Mouse (Mus musculus) heart, postnatal 0 days (tissue): ENCODE data around the gene Rdh16. TPM values are rescaled to one million over a fixed set of nuclear protein-coding genes. Genes with fewer than 3 reads are reported as not detected.
"Not testable (repeated sequence)": the region's sequence is repeated elsewhere in the genome, so short reads cannot be mapped to it uniquely, and the experiment has no call there.

ENCODE experiments used
- ATAC-seq: fragments of 200-750 bp; cut with Nextera tagmentation; 2 replicates; pipeline ENCODE4 v1.8.0; 2017; ENCODE audit warnings: low read depth, moderate number of reproducible peaks, moderate library complexity; ENCODE audit not compliant: insufficient read depth
- DNase-seq: peaks from one replicate; pipeline ENCODE4 v3.0.0-alpha.2; 2016; ENCODE audit warnings: low spot score
- H3K27ac ChIP-seq: fragments of 300-500 bp; sonication (generic); 2 replicates; pipeline ENCODE4 v1.5.1; 2014; ENCODE audit warnings: low read depth, mild to moderate bottlenecking
- H3K27me3 ChIP-seq: fragments of 300-500 bp; sonication (generic); 2 replicates; pipeline ENCODE4 v1.6.1; 2014; ENCODE audit warnings: low read length, mixed read lengths; ENCODE audit not compliant: control insufficient read depth, insufficient read depth
- H3K36me3 ChIP-seq: fragments of 300-500 bp; sonication (generic); replicated peaks from 2 replicates; pipeline ENCODE4 v1.6.1; 2014; ENCODE audit warnings: low read length, mixed read lengths; ENCODE audit not compliant: control insufficient read depth, insufficient read depth
- H3K4me1 ChIP-seq: fragments of 300-500 bp; sonication (generic); 2 replicates; pipeline ENCODE4 v1.6.1; 2014; ENCODE audit warnings: antibody characterized with exemption; ENCODE audit not compliant: control insufficient read depth, insufficient read depth
- H3K4me2 ChIP-seq: fragments of 300-500 bp; sonication (generic); 2 replicates; pipeline ENCODE4 v1.6.1; 2014; ENCODE audit warnings: low read depth, mild to moderate bottlenecking, low read length, moderate library complexity
- H3K4me3 ChIP-seq: fragments of 300-500 bp; sonication (generic); 2 replicates; pipeline ENCODE4 v1.5.1; 2014; ENCODE audit warnings: low read depth, low read length
- H3K9ac ChIP-seq: fragments of 300-500 bp; sonication (generic); replicated peaks from 2 replicates; pipeline ENCODE4 v1.6.1; 2014; ENCODE audit warnings: low read depth, low read length, mixed read lengths
- H3K9me3 ChIP-seq: fragments of 300-500 bp; sonication (generic); replicated peaks from 2 replicates; pipeline ENCODE4 v1.6.1; 2016; ENCODE audit warnings: low read length; ENCODE audit not compliant: control insufficient read depth
- CTCF ChIP-seq: IDR thresholded peaks from 2 replicates; pipeline ENCODE4 v1.5.1; 2016; ENCODE audit warnings: antibody characterized with exemption, control low read depth, low read depth
- EP300 ChIP-seq: IDR thresholded peaks from 2 replicates; pipeline ENCODE4 v1.6.1; 2016; ENCODE audit warnings: antibody characterized with exemption, low read depth
- WGBS: fragments of 180-500 bp; shearing (Covaris S2); extraction: QIAGEN DNeasy Blood & Tissue Kit; methylation state at CpG from one replicate; pipeline ENCODE4 v1.1.7; 2014; 5-methylcytosine and 5-hydroxymethylcytosine counted together
- polyA plus RNA-seq: library from polyadenylated mRNA; unstranded; fragments of >200 nt; fragmentation: Nextera tagmentation; extraction: Ambion mirVana; gene quantifications from 2 replicates; pipeline ENCODE4 v1.2.1, GENCODE M21; 2015
- total RNA-seq: library from RNA; depleted of rRNA; stranded (reverse); fragments of >200 nt; gene quantifications from 2 replicates; pipeline ENCODE4 v1.2.3, GENCODE M21; 2014; ENCODE audit warnings: low replicate concordance

The Rdh16 gene
- total and polyA plus RNA-seq, 2 experiments from 2014 or later = not detected

DNA sequence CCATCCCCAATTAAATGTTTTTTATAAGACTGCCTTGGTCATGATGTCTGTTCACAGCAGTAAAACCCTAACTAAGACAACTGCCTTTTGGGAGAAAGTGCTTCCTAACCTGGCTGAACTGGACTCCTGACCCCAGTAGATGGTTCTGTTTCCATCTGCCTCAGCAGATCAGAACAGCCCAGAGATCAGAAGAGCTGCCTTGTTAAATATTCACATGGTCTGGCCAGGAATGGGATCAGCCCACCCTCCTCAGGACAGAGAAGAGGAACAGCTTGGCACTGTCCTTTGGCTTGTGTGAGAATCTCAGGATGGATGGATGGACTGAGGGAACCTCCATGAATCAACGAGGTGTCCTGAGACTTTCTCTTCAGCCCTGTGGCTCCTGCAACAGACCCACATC lies 1.7 kb upstream of the Rdh16 start:
- ATAC-seq = no peak
- H3K27ac ChIP-seq = no peak overlapping the region
- no peaks in the 10 kb centered on the region for H3K36me3 ChIP-seq
- H3K4me1 ChIP-seq = no peaks in the 10 kb centered on the region
- H3K4me3 ChIP-seq = no peak overlapping the region
- H3K27me3 ChIP-seq = no peaks in the 10 kb centered on the region
- TF ChIP-seq EP300 = no peak
- no peak for TF ChIP-seq CTCF
- DNase-seq = no peak
- no peaks in the 10 kb centered on the region for H3K9me3 ChIP-seq
- no peak overlapping the region for H3K4me2 ChIP-seq
- H3K9ac ChIP-seq = no peak overlapping the region
- 65% methylated on average over 1 of the region's 1 CpGs for WGBS

DNA sequence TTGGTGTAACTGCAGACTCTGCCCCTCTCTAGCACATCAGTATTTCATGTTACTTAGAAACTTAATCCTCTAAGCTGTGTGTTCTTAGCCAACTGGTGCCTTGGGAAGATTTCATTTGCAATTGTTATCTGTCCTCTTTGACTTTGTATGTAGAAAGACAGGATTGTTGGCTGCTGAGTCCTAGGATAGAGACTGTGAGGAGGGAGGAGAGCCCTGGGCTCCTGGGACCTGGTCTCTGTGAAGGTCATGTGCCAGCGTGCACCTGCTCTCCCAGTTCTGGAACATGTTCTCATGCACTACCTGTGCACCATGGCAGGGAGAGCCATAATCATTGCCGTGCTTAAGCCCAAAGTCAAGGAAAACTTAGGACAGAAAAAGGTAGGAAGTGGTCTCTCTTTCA lies 660 bp downstream of the Rdh16 start:
- TF ChIP-seq EP300 = no peak
- TF ChIP-seq CTCF = no peak
- Histone ChIP-seq H3K9me3 (no peaks in the 10 kb centered on the region), H3K4me2 (no peak overlapping the region), H3K4me1 (no peaks in the 10 kb centered on the region), H3K9ac (no peak overlapping the region), H3K27me3 (no peaks in the 10 kb centered on the region), H3K27ac (no peak overlapping the region), H3K36me3 (no peaks in the 10 kb centered on the region), H3K4me3 (no peak overlapping the region)
- DNase-seq (no peak), ATAC-seq (no peak)
- WGBS = 79% methylated on average over 2 of the region's 2 CpGs

DNA sequence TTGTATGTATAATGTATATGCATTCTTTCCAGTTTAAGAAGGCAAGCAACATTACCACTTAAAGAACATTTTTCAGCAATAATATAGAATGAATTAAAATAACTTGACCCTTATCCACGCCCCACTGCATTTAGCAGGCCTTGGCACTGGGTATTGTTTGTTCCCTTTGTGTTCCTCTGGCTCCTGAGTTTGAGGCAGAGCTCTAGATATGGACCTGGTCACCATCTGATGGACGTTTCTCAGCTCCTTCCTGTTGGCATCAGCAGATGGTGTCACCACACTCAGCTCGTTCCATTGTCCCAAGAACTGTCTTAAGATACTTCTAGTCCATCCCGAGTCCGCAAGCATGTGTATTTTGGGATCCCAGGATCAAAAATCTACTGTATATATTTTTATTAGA lies 1.3 kb downstream of the Rdh16 start:
- TF ChIP-seq EP300 (no peak), CTCF (no peak)
- H3K4me2 ChIP-seq = no peak overlapping the region
- no peak overlapping the region for H3K4me3 ChIP-seq
- no peaks in the 10 kb centered on the region for H3K9me3 ChIP-seq
- no peak overlapping the region for H3K27ac ChIP-seq
- ATAC-seq (no peak), DNase-seq (no peak)
- no peaks in the 10 kb centered on the region for H3K4me1 ChIP-seq
- H3K27me3 ChIP-seq = no peaks in the 10 kb centered on the region
- no peak overlapping the region for H3K9ac ChIP-seq
- WGBS = 67% methylated on average over 5 of the region's 5 CpGs
- no peaks in the 10 kb centered on the region for H3K36me3 ChIP-seq

DNA sequence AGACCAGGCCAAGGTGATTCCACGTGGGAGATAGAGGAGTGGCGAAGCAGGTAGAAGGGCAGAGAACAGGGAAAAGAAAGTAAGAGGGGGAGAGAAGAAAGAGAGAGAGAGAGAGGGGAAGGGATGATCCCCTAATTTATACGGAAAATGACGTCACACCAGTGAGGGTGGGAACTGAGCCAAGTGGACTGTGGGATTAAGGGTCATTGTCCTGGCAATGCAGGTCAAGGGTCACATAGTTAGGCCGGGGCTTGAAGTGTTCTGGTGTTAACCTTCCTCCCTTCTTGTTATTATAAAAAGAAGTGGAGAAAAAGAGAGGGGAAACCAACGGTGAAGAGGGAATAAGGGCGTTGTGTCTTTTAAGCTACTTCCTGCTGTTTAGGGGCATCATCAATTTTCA lies 3.5 kb downstream of the Rdh16 start:
- TF ChIP-seq CTCF (no peak), EP300 (no peak)
- Histone ChIP-seq H3K27me3 (no peaks in the 10 kb centered on the region), H3K9me3 (no peaks in the 10 kb centered on the region), H3K27ac (no peak overlapping the region), H3K36me3 (no peaks in the 10 kb centered on the region), H3K9ac (no peak overlapping the region), H3K4me2 (no peak overlapping the region), H3K4me3 (no peak overlapping the region), H3K4me1 (no peaks in the 10 kb centered on the region)
- DNase-seq = no peak
- ATAC-seq = no peak
- 71% methylated on average over 7 of the region's 7 CpGs for WGBS

DNA sequence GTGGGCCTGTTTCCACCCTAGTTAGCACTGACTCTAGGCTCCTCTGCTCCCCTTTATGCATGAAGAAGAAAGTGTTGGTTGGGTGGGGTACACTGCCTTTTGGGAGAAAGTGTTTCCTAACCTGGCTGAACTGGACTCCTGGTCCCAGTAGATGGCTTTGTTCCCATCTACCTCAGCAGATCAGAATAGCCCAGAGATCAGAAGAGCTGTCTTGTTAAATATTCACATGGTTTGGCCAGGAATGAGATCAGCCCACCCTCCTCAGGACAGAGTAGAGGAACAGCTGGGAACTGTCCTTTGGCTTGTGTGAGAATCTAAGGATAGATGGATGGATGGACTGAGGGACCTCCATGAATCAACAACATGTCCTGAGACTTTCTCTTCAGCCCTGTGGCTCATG lies 14.9 kb downstream of the Rdh16 start:
- Histone ChIP-seq H3K9ac (no peak overlapping the region), H3K27me3 (no peaks in the 10 kb centered on the region), H3K4me1 (no peaks in the 10 kb centered on the region), H3K36me3 (no peaks in the 10 kb centered on the region), H3K4me2 (no peak overlapping the region), H3K9me3 (no peaks in the 10 kb centered on the region), H3K27ac (no peak overlapping the region), H3K4me3 (no peak overlapping the region)
- TF ChIP-seq EP300 = no peak
- TF ChIP-seq CTCF = no peak
- DNase-seq (no peak), ATAC-seq (no peak)

DNA sequence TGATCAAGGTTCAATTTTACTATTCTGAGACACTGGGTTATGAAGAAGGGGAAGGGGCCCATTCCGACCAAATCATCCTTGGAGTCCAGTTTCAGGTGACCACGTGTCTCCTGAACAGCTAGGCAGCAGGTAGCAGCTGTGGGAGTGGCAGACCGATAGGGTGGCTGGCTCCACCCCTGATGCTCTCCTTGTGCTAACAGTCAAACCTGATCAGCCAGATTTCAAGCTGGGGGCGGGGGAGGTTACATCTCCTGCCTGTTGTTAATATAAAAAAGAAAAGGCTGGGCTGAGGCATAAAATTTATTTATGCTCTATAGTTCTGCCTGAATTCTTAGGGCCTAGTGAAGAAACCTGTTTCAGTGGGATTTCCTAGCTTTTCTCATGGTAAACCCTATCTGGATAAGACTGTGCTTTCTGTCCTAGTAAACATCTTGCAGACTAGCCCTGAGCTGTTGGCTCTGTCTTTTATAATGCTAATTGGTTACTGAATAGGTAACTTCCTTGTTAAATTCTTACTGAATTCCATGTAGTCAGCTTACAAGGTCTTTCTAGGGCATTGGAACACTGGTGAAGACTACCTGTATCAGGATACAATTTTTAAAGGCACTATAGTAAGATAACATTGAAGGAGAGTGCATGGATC lies 16.4 kb downstream of the Rdh16 start:
- not testable (repeated sequence) for ATAC-seq, DNase-seq, H3K9me3 ChIP-seq, H3K4me3 ChIP-seq, H3K4me1 ChIP-seq, H3K27me3 ChIP-seq, H3K9ac ChIP-seq, H3K27ac ChIP-seq, H3K36me3 ChIP-seq, H3K4me2 ChIP-seq
- 75% methylated on average over 4 of the region's 4 CpGs for WGBS

DNA sequence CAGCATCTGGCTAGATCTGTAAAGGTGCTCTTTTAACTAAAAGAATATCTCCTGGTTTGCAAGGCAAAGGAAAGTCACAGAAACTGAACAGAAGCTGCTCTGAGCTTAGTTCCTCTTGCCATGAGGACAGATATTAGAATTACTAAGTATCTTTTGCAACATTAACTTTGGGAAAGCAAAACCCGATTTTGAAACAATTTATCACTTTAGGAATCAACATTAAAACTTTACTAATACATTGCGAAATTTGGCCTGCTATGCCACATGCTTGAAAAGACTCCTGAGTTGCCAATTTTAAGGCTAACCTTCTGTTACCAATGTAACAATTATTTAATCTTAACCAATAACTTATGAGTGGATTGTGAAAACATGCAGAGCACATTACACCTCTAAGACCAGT lies 20.9 kb downstream of the Rdh16 start:
- not testable (repeated sequence) for H3K9me3 ChIP-seq, H3K4me1 ChIP-seq, H3K36me3 ChIP-seq, H3K27ac ChIP-seq, H3K9ac ChIP-seq, H3K4me2 ChIP-seq, H3K27me3 ChIP-seq, ATAC-seq, DNase-seq, H3K4me3 ChIP-seq
- WGBS = 81% methylated on average over 2 of the region's 2 CpGs
